Mouse (Mus musculus) adrenal gland, postnatal 4 days (tissue): ENCODE measurements around the gene Cnpy4. TPM values are rescaled to one million over a fixed set of nuclear protein-coding genes. Genes with fewer than 3 reads are reported as not detected.
A peak's percentile ranks its signal among the peaks of the same experiment; 100 is the strongest.

ENCODE experiments used
- DNase-seq, 2 experiments: peaks; one replicate each; pipeline ENCODE4 v3.0.0; 2021 to 2022; ENCODE audit warnings: low spot score in 2 of 2, mixed read lengths in 2 of 2
- long read RNA-seq, 2 experiments: library from polyadenylated mRNA; stranded (forward); transcript quantifications; one replicate each; pipeline ENCODE4 v2.0.0; 2021
- total RNA-seq, 2 experiments: library from RNA; stranded (reverse); gene quantifications; 2 replicates each; pipeline ENCODE4 v1.2.3; 2021

Gene Cnpy4
- total RNA-seq = 10 to 100 TPM; 29.9 to 31.1 TPM
- long read RNA-seq, experiment 1, transcript Cnpy4-202 (6 exons, 1,855 nt) = major isoform, 18 of 22 reads
- long read RNA-seq, experiment 1, partial matches to known transcripts = 3 of 22 reads
- long read RNA-seq, experiment 1, other reads (novel, unspliced or antisense) = 1 of 22 reads
- long read RNA-seq, experiment 2, transcript Cnpy4-202 (6 exons, 1,855 nt) = major isoform, 15 of 16 reads
- long read RNA-seq, experiment 2, partial matches to known transcripts = 0 of 16 reads
- long read RNA-seq, experiment 2, other reads (novel, unspliced or antisense) = 1 of 16 reads

GRCm38 (mm10) chr5:138186950-138187638, at the start of gene Cnpy4, which contains the start of gene Taf6:
Cnpy4 (plus strand) TSS chr5:138187485.
Taf6 (minus strand) TSS chr5:138187451.
- peak; percentile 46 to 58 for DNase-seq

- DNase-seq = no peak
Observed at GRCm38 (mm10) chr5:138137935-138138549, 49.2 kb upstream of the Cnpy4 start.

GRCm38 (mm10) chr5:138138585-138138984, 48.7 kb upstream of the Cnpy4 start:
- DNase-seq = no peak

- DNase-seq = no peak
Observed at GRCm38 (mm10) chr5:138154390-138154789, 32.9 kb upstream of the Cnpy4 start.

- peak; percentile 49 to 72 for DNase-seq
Observed at GRCm38 (mm10) chr5:138155443-138155976, 31.8 kb upstream of the Cnpy4 start, which contains the start of gene Zfp113. Zfp113 (minus strand) TSS chr5:138155744.

GRCm38 (mm10) chr5:138160224-138160762, 27.0 kb upstream of the Cnpy4 start:
- DNase-seq = no peak

- peak; percentile 91 to 92 for DNase-seq
Observed at GRCm38 (mm10) chr5:138160842-138161665, 26.2 kb upstream of the Cnpy4 start, which contains the start of gene Cops6. Cops6 (plus strand) TSS chr5:138161071.

- DNase-seq = no peak
Observed at GRCm38 (mm10) chr5:138163046-138163445, 24.2 kb upstream of the Cnpy4 start.

- DNase-seq = no peak
Observed at GRCm38 (mm10) chr5:138163610-138164009, 23.7 kb upstream of the Cnpy4 start.

GRCm38 (mm10) chr5:138165594-138165993, 21.7 kb upstream of the Cnpy4 start:
- DNase-seq = no peak

GRCm38 (mm10) chr5:138170936-138171561, 16.2 kb upstream of the Cnpy4 start:
- DNase-seq = peak; percentile 90 to 95

- peak; percentile 90 to 92 for DNase-seq
Observed at GRCm38 (mm10) chr5:138171695-138172491, 15.4 kb upstream of the Cnpy4 start, which contains the start of the genes Ap4m1 and Mcm7. Ap4m1 (plus strand) TSS chr5:138172002. Mcm7 (minus strand) TSS chr5:138172422.

- DNase-seq = no peak
Observed at GRCm38 (mm10) chr5:138173217-138173616, 14.1 kb upstream of the Cnpy4 start.

- DNase-seq = no peak
Observed at GRCm38 (mm10) chr5:138187661-138188306, 499 bp downstream of the Cnpy4 start.

GRCm38 (mm10) chr5:138193771-138194727, 6.8 kb downstream of the Cnpy4 start, which contains the start of gene Mblac1:
Mblac1 (plus strand) TSS chr5:138194314.
- DNase-seq = peak; percentile 59 to 78

GRCm38 (mm10) chr5:138194755-138195345, 7.6 kb downstream of the Cnpy4 start:
- DNase-seq = no peak

GRCm38 (mm10) chr5:138195463-138195862, 8.2 kb downstream of the Cnpy4 start:
- no peak for DNase-seq
